Mouse (Mus musculus) heart, embryonic 10.5 days (tissue): Measurements from ENCODE around the gene Got1. TPM values are rescaled to one million over a fixed set of nuclear protein-coding genes. Genes with fewer than 3 reads are reported as not detected.

ENCODE experiments used
- DNase-seq: peaks from one replicate; pipeline ENCODE4 v3.0.0-alpha.2; 2017; ENCODE audit warnings: low spot score
- H3K27ac ChIP-seq: fragments of 300-500 bp; sonication (generic); 2 replicates; pipeline ENCODE4 v1.5.1; 2016; ENCODE audit warnings: mild to moderate bottlenecking
- H3K27me3 ChIP-seq: fragments of 300-500 bp; sonication (generic); 2 replicates; pipeline ENCODE4 v1.6.1; 2016; ENCODE audit warnings: mild to moderate bottlenecking; ENCODE audit not compliant: poor library complexity, insufficient read depth, severe bottlenecking
- H3K36me3 ChIP-seq: fragments of 300-500 bp; sonication (generic); 2 replicates; pipeline ENCODE4 v1.6.1; 2016; ENCODE audit warnings: mild to moderate bottlenecking, moderate library complexity
- H3K4me1 ChIP-seq: fragments of 300-500 bp; sonication (generic); 2 replicates; pipeline ENCODE4 v1.6.1; 2016; ENCODE audit warnings: mild to moderate bottlenecking
- H3K4me3 ChIP-seq: fragments of 300-500 bp; sonication (generic); 2 replicates; pipeline ENCODE4 v1.5.1; 2016; ENCODE audit warnings: mild to moderate bottlenecking, moderate library complexity
- H3K9me3 ChIP-seq: fragments of 300-500 bp; sonication (generic); 2 replicates; pipeline ENCODE4 v1.6.1; 2016; ENCODE audit warnings: mild to moderate bottlenecking, moderate library complexity
- WGBS: fragments of 180-500 bp; shearing (Covaris S2); methylation state at CpG from one replicate; pipeline ENCODE4 v1.1.7; 2016; 5-methylcytosine and 5-hydroxymethylcytosine counted together
- polyA plus RNA-seq: library from polyadenylated mRNA; unstranded; fragments of >200 nt; fragmentation: Nextera tagmentation; extraction: Ambion mirVana; gene quantifications from 2 replicates; pipeline ENCODE4 v1.2.1, GENCODE M21; 2016

Gene Got1
- polyA plus RNA-seq, 1 experiment from 2014 or later: 119 TPM

DNA sequence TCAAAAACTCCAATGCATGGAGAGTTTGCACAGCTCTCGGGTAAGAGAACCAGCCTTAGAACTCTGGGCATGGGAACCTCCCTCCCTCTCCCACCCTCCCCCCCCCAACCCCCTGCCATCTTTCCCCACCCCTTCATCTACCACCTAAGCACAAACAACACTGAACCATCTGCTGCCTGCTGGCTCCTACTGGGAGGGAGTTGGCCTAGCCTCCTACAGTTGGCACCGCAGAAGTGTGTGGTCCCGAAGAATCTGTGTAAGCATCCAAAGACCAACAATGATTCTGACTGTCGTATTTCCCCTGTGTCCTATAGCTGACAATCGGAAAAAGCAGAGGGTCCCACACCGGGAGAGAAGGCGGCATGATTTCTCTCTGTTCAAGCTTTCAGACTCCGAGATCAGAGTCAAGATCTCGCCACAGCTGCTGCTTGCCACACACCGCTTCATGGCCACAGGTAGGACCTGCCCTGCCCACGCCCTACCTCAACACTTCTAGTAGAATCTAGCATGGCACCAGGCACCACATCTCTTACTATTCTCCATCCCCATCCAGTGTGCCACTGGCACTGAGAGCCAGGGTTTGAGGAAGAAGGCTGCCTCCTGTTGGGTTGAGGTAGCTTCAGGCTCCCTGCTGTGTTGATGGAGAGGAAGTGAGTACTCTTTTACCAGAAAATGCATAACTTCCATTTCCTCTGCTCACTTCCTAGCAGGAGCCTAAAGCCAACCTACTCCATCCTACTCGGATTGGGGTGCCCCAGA, 56.3 kb downstream of the Got1 start:
- 70% methylated on average over 12 of the region's 12 CpGs for WGBS

DNA sequence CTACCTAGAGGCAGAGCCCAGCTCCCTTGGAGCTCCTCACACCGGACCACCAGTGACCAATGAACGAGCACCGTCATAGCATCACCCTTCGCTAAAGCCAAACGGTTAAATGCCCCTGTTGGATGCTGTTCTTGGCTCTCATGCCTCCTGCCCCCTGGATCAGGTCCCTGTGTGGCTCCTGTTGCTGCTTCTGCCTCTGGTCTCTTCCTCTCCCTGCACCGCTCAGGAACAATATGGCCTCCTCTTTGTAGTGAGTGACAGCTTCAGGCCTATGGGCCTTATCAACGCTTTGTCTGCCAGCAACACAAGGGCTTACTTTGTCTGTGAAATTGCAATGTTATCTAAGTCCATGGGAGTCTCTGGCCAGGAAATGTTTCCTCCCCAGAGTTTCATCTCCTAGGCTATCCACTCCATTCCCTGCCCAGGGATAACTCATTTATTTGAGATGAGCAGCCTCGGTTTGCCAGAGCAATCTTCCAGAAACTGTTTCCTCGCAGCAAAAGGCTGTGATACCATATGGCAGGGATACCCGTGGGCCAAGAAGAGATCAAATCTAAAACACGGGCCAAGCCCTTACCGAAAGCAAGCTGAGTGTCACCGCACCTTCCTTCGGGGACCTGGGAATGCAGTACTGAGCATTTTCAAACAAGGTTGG, 58.7 kb downstream of the Got1 start:
- 80% methylated on average over 14 of the region's 14 CpGs for WGBS
- Histone ChIP-seq H3K27me3 (no peaks in the 10 kb centered on the region; the same call in 1 of the 2 replicates), H3K4me1 (peaks cover 6% of the 10 kb centered on the region), H3K4me3 (no peak overlapping the region), H3K9me3 (no peaks in the 10 kb centered on the region), H3K27ac (no peak overlapping the region), H3K36me3 (no peaks in the 10 kb centered on the region)
- DNase-seq: no peak

More for the DNA sequence above, 56.3 kb downstream of the Got1 start:
- H3K27me3 ChIP-seq: no peaks in the 10 kb centered on the region; the same call in 1 of the 2 replicates
- no peak overlapping the region for H3K4me3 ChIP-seq
- H3K27ac ChIP-seq: no peak overlapping the region
- no peaks in the 10 kb centered on the region for H3K36me3 ChIP-seq
- no peak for DNase-seq
- peaks cover 6% of the 10 kb centered on the region for H3K4me1 ChIP-seq
- H3K9me3 ChIP-seq: no peaks in the 10 kb centered on the region

DNA sequence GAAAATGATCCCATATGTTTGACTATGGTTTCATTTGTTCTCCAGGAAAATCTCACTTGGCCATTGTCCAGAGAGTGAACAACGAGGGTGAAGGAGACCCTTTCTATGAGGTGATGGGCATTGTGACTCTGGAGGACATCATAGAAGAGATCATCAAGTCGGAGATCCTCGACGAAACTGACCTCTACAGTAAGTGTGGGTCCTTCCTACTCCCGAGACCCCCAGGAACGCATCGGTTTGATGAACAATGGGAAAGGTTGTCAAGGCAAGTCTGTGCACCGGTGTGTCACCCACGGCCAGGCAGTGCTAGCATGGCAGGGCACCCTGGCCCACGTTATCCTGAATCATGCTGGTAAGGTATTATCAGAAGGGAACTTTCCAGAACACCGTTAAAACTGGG, 59.3 kb downstream of the Got1 start:
- WGBS: 86% methylated on average over 11 of the region's 11 CpGs
- no peak overlapping the region for H3K27ac ChIP-seq
- H3K27me3 ChIP-seq: no peaks in the 10 kb centered on the region; the same call in 1 of the 2 replicates
- H3K4me3 ChIP-seq: no peak overlapping the region
- DNase-seq: no peak
- H3K4me1 ChIP-seq: peaks cover 6% of the 10 kb centered on the region
- no peaks in the 10 kb centered on the region for H3K36me3 ChIP-seq
- no peaks in the 10 kb centered on the region for H3K9me3 ChIP-seq

DNA sequence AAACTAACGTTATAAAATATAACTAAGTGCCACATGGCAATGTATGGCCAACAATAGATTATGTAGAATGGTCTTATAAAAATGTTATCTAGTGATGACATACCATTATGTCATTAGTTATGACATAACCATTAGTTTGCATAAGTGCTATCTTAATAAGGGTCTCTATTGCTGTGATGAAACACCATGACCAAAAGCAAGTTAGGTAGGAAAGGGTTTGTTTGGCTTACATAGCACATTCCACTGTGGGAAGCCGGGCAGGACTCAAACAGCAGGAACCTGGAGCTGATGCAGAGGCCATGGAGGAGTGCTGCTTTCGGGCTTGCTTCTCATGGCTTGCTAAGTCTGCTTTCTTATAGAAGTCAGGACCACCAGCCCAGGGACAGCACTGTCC, 60.1 kb downstream of the Got1 start:
- 80% methylated on average over 3 of the region's 3 CpGs for WGBS

DNA sequence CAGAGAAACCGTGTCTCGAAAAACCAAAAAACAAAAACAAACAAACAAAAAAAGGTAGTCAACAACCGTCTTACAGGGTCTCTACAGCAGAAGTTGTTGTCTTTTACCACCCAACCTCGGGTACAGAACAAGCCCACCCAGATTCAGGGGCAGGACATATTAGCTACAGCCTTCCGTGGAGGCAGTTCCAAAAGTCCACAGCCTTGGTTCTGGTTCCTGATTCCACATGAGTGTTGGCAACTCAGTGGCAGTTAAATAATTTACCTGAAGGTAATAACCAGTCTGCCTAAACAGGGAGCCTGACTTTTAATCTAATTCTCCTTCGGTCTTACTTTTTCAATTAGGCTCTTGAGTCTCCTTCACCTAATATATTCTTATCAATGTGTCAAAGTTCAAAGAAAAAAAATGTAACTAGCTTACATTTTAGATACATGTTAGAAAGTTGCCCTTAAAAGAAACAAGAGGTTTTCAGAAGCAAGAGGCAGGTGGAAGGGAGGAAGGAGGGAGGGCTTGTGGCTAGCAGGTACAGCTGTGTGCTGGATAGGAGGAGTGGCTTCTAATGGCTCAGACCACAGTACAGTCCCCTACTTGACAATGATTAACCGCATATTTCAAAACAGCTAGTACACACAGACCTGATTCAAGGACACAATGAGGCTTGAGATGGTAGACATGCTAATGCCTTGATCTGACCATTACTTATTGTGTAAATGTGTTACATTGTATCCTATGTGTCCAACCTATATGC, 60.7 kb downstream of the Got1 start:
- Histone ChIP-seq H3K4me1 (no peaks in the 10 kb centered on the region), H3K9me3 (no peaks in the 10 kb centered on the region), H3K36me3 (no peaks in the 10 kb centered on the region), H3K27me3 (no peaks in the 10 kb centered on the region; the same call in 1 of the 2 replicates), H3K4me3 (no peak overlapping the region), H3K27ac (no peak overlapping the region)
- DNase-seq: no peak
- WGBS: 81% methylated on average over 7 of the region's 7 CpGs

More for the DNA sequence above, 60.1 kb downstream of the Got1 start:
- Histone ChIP-seq H3K27me3 (no peaks in the 10 kb centered on the region; the same call in 1 of the 2 replicates), H3K4me3 (no peak overlapping the region), H3K36me3 (no peaks in the 10 kb centered on the region), H3K4me1 (peaks cover 1% of the 10 kb centered on the region; the same call in 1 of the 2 replicates), H3K9me3 (no peaks in the 10 kb centered on the region), H3K27ac (no peak overlapping the region)
- DNase-seq: no peak

- 86% methylated on average over 3 of the region's 3 CpGs for WGBS
Observed at GRCm38 (mm10) chr19:43462141-43462540, 62.3 kb downstream of the Got1 start.

DNA sequence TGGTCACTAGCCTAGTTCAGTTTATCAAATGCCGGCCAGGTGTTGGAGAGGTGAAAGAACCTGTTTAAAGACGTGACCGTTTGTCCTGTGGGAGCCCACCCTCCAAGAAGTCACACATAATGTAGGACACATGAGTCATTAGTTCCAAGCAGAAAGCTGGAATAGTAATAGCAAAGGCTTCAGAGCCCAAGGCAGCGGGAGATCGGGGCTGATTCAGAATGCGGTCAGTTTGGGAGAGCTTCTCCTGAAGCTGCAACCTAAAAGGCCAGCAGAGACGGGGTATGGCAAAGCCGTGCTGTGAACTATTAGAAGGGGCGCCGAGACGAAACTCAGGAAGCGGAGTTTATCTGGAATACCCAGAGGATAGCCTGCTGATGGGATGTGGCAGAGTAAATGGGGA, 63.9 kb downstream of the Got1 start:
- H3K4me1 ChIP-seq: no peaks in the 10 kb centered on the region
- no peak overlapping the region for H3K27ac ChIP-seq
- H3K9me3 ChIP-seq: no peaks in the 10 kb centered on the region
- H3K27me3 ChIP-seq: no peaks in the 10 kb centered on the region
- no peak overlapping the region for H3K4me3 ChIP-seq
- 81% methylated on average over 12 of the region's 12 CpGs for WGBS
- no peak for DNase-seq
- no peaks in the 10 kb centered on the region for H3K36me3 ChIP-seq

More at GRCm38 (mm10) chr19:43462141-43462540, 62.3 kb downstream of the Got1 start:
- no peaks in the 10 kb centered on the region for H3K4me1 ChIP-seq
- no peaks in the 10 kb centered on the region for H3K36me3 ChIP-seq
- H3K9me3 ChIP-seq: no peaks in the 10 kb centered on the region
- no peak overlapping the region for H3K27ac ChIP-seq
- H3K27me3 ChIP-seq: no peaks in the 10 kb centered on the region
- H3K4me3 ChIP-seq: no peak overlapping the region
- DNase-seq: no peak

DNA sequence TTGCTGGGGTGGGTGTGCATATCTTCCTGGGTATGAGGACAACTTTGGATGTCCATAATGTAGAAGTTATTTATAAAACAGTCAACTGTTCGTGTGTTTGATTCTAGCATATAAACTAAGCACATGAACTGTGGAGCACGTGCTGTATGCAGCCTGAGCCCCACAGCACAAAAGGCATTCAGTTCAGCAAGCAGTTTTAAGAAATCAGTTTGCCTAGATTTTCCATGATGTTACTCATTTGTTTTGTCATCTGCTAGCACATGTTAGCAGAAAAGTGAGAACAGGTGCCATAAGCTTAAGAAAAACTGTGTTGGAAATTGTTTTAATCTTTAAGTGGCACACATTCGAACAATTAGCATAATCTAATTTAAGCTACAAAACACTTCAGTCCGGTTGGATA, 64.5 kb downstream of the Got1 start:
- WGBS: 72% methylated on average over 4 of the region's 4 CpGs
- Histone ChIP-seq H3K4me1 (no peaks in the 10 kb centered on the region), H3K27me3 (no peaks in the 10 kb centered on the region), H3K36me3 (no peaks in the 10 kb centered on the region), H3K27ac (no peak overlapping the region), H3K9me3 (no peaks in the 10 kb centered on the region), H3K4me3 (no peak overlapping the region)
- no peak for DNase-seq

DNA sequence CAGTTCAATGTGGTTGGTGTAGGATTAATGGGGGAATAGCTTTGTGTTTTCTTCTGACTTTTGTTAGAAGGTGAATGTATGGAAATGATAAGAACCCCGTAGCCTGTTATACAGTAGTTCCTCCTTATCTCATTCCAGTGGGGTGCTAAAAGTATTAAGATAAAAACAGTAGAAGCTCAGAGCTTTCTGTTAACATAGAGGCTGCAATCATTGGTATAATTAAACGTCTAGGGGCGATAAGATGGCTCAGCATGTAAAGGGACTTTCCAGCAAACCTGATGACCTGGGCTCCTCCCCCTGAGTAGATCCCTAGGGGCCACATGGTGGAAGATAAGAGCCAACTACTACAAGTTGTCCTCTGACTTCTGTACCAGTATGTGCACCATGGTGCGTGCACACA, 71.4 kb downstream of the Got1 start:
- H3K4me3 ChIP-seq: no peak overlapping the region
- DNase-seq: no peak
- 47% methylated on average over 4 of the region's 4 CpGs for WGBS
- H3K36me3 ChIP-seq: no peaks in the 10 kb centered on the region
- H3K27me3 ChIP-seq: no peaks in the 10 kb centered on the region
- no peaks in the 10 kb centered on the region for H3K9me3 ChIP-seq
- H3K4me1 ChIP-seq: no peaks in the 10 kb centered on the region
- no peak overlapping the region for H3K27ac ChIP-seq

DNA sequence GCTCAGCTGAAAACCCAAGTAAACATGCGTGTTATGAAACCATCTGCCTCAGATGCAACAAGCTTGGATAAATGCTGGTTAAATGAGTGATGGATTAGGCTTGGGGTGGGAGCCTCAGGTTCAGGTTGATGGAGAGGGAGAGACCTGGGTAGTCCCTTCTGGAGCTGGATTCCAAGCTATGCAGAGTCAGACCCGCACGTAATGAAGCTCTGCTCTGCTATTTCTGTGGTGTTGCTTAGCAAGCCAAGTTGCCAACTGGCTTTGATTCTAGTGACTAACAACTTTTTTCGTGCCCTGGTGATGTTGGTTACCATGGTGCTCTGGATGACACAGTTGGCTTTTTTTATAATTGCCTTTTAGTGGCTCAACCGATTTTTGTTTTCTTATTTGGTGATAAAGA, 72.2 kb downstream of the Got1 start:
- H3K9me3 ChIP-seq: no peaks in the 10 kb centered on the region
- WGBS: 73% methylated on average over 5 of the region's 5 CpGs

DNA sequence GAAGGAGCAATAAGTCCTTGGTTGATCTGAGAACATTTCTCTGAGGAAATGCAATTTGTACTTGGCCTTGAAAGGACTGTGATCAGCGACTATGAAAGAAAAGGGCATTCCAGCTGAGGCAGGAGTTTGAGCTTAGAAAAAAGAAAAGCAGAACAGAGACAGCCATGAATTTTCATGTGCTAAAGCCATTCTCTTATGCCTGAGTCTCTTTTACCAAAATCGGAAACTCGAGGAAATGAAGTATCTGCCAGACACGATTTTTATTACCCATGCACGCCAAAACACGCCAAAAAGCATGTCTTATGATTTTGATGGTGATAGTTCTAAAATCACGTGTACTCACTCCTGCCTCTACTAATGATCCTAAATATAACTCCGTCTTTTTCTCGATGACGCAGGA, 72.8 kb downstream of the Got1 start:
- no peak overlapping the region for H3K27ac ChIP-seq
- no peaks in the 10 kb centered on the region for H3K4me1 ChIP-seq
- no peaks in the 10 kb centered on the region for H3K27me3 ChIP-seq
- no peak for DNase-seq
- no peak overlapping the region for H3K4me3 ChIP-seq
- no peaks in the 10 kb centered on the region for H3K9me3 ChIP-seq
- no peaks in the 10 kb centered on the region for H3K36me3 ChIP-seq
- 85% methylated on average over 10 of the region's 10 CpGs for WGBS

More for the DNA sequence above, 72.2 kb downstream of the Got1 start:
- Histone ChIP-seq H3K27ac (no peak overlapping the region), H3K4me3 (no peak overlapping the region), H3K36me3 (no peaks in the 10 kb centered on the region), H3K4me1 (no peaks in the 10 kb centered on the region), H3K27me3 (no peaks in the 10 kb centered on the region)
- no peak for DNase-seq
